Mouse (Mus musculus) right cerebral cortex, adult 2 months (tissue): Measurements from ENCODE around the gene Arnt2.

Source experiments
- DNase-seq, 2 experiments: peaks; one replicate each; pipeline ENCODE4 v3.0.0; 2021 to 2022; ENCODE audit warnings: low spot score in 2 of 2

Arnt2 gene

GRCm38 (mm10) chr7:84247960-84248665 is 161.9 kb downstream of the Arnt2 start:
- DNase-seq, result no peak

GRCm38 (mm10) chr7:84246878-84247277 is 163.1 kb downstream of the Arnt2 start:
- no peak for DNase-seq

- DNase-seq, result no peak
Observed at GRCm38 (mm10) chr7:84246093-84246492, 163.9 kb downstream of the Arnt2 start.

DNA sequence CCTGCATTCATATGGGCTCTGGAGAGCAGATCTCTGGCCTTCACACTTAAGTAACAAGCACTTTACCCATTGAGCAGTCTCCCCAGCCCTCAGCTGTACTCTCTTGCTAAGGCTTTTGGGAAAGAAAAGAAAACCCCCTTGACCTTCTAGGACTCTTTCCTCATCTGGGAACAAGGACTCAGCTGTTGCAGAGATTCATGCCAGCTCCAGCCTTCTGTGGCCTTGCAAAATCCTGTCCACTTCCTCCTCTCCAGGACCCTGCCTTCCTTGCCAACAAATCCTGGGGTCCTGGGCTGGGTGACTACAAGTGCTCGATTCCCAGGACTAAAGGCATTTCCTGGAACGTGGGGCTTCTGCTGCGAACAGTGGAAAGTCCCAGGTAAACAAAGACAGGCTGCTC is 169.6 kb downstream of the Arnt2 start:
- DNase-seq, result no peak

- DNase-seq, result no peak
Observed at GRCm38 (mm10) chr7:84237655-84238054, 172.3 kb downstream of the Arnt2 start.

- DNase-seq, result no peak
Observed at GRCm38 (mm10) chr7:84231396-84231795, 178.6 kb downstream of the Arnt2 start.

- DNase-seq, result no peak
Observed at GRCm38 (mm10) chr7:84227652-84228051, 182.3 kb downstream of the Arnt2 start.

DNA sequence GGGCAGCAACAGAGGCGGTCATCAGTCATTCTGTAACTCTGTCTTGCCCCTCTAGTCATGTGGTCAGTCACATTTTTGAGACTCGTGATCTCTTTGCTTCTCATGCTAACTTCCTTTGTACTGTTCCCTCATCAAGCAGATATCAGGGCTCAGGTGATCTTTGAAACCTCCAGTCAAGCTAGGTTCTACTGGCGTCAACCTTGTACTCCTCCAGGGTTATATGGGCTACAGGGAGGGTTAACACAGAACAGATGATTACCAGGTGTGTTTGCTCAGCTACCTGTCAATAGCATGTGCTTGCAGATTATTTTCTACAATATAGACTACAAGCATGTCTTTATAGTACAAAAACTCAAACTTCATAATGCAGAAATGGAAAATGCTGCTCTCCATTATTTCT is 183.1 kb downstream of the Arnt2 start:
- no peak for DNase-seq

- no peak for DNase-seq
Observed at GRCm38 (mm10) chr7:84212112-84212511, 197.9 kb downstream of the Arnt2 start.

- no peak for DNase-seq
Observed at GRCm38 (mm10) chr7:84210585-84211291, 199.2 kb downstream of the Arnt2 start.

GRCm38 (mm10) chr7:84203981-84204380 is 206.0 kb downstream of the Arnt2 start:
- DNase-seq, result peak; percentile 53 to 62

DNA sequence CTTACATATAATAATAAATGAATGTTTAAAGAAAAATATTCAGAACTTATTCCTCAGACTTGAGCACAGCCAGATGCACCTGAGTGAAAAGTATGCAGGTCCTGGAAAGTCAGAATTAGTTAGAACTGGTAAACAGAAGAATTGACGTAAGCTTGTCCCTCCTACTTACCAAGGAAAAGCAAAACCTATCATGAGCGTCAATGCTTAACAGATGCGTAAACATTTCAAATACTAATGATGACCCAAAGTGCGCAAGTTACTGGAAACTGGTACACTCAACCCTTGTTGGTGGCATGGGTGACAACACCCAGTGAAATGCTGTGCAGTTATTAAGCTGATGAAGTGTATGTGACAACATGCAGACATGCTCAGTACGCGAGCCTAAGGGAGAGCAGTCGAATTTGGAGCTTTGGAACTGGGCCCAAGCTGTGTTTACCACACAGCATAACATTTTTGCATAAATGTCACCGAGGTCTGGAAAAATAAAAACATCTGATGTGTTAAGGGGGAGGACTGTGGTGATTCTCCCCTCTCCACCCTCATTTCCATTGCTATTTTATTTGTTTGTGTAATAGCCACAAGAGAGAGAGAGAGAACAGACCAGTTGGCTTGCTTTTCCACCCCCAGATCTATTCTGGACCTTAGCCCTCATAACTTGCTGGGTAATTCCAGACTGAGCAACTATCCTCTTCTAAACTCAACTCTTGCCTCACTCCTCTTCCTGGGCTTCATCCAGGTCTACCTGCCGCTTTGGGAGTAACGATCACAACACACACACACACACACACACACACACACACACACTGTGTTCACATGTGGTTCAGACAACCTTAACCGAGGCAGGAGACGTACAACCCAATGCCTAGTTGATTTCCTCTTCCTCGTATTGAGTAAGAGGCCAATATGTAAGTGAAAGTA is 208.6 kb downstream of the Arnt2 start:
- DNase-seq, result no peak

- DNase-seq, result no peak
Observed at GRCm38 (mm10) chr7:84197208-84197860, 212.6 kb downstream of the Arnt2 start.
